Mouse (Mus musculus) brown adipose tissue, adult 24 weeks (tissue): ENCODE measurements around the gene Cnih3. TPM values are rescaled to one million over a fixed set of nuclear protein-coding genes. Genes with fewer than 3 reads are reported as not detected.

Experiments
- H3K27ac ChIP-seq: fragments of 200-500 bp; replicated peaks from 2 replicates; pipeline ENCODE4 v1.5.1; 2012; ENCODE audit warnings: low read depth, mild to moderate bottlenecking, low read length
- H3K4me1 ChIP-seq: fragments of 200-500 bp; 2 replicates; pipeline ENCODE4 v1.6.1; 2012; ENCODE audit warnings: low read length, mixed read lengths; ENCODE audit not compliant: control insufficient read depth, insufficient read depth, insufficient read length
- H3K4me3 ChIP-seq: fragments of 200-500 bp; 2 replicates; pipeline ENCODE4 v1.5.1; 2012; ENCODE audit warnings: low read depth, mild to moderate bottlenecking, low read length, moderate library complexity; ENCODE audit not compliant: insufficient read depth
- polyA plus RNA-seq: library from polyadenylated mRNA; stranded (reverse); fragments of >200 nt; gene quantifications from 2 replicates; pipeline ENCODE4 v1.2.4, GENCODE M21; 2012; ENCODE audit not compliant: missing spikeins, insufficient read depth, insufficient read length

The Cnih3 gene
- polyA plus RNA-seq, 1 experiment: not detected

- Histone ChIP-seq H3K4me3 (no peak overlapping the region), H3K4me1 (no peaks in the 10 kb centered on the region), H3K27ac (no peak overlapping the region)
These were observed 17.9 kb downstream of the Cnih3 start for GRCm38 (mm10) chr1:181370370-181370769.

- Histone ChIP-seq H3K27ac (no peak overlapping the region), H3K4me3 (no peak overlapping the region), H3K4me1 (no peaks in the 10 kb centered on the region)
These were observed 18.8 kb downstream of the Cnih3 start for GRCm38 (mm10) chr1:181371226-181371625.

- no peaks in the 10 kb centered on the region for H3K4me1 ChIP-seq
- H3K27ac ChIP-seq: no peak overlapping the region
- no peak overlapping the region for H3K4me3 ChIP-seq
These were observed 19.9 kb downstream of the Cnih3 start for GRCm38 (mm10) chr1:181372306-181372705.

- Histone ChIP-seq H3K4me3 (no peak overlapping the region), H3K4me1 (no peaks in the 10 kb centered on the region), H3K27ac (no peak overlapping the region)
These were observed 22.4 kb downstream of the Cnih3 start for GRCm38 (mm10) chr1:181374627-181375374.

GRCm38 (mm10) chr1:181376431-181376830 lies 24.0 kb downstream of the Cnih3 start:
- Histone ChIP-seq H3K4me3 (no peak overlapping the region), H3K27ac (no peak overlapping the region), H3K4me1 (no peaks in the 10 kb centered on the region)

GRCm38 (mm10) chr1:181379664-181380063 lies 27.2 kb downstream of the Cnih3 start:
- Histone ChIP-seq H3K4me1 (no peaks in the 10 kb centered on the region), H3K4me3 (no peak overlapping the region), H3K27ac (no peak overlapping the region)

GRCm38 (mm10) chr1:181381410-181382010 lies 29.1 kb downstream of the Cnih3 start:
- no peak overlapping the region for H3K4me3 ChIP-seq
- H3K4me1 ChIP-seq: no peaks in the 10 kb centered on the region
- H3K27ac ChIP-seq: no peak overlapping the region

GRCm38 (mm10) chr1:181389264-181389663 lies 36.8 kb downstream of the Cnih3 start:
- Histone ChIP-seq H3K4me1 (no peaks in the 10 kb centered on the region), H3K4me3 (no peak overlapping the region), H3K27ac (no peak overlapping the region)

- no peaks in the 10 kb centered on the region for H3K4me1 ChIP-seq
- H3K4me3 ChIP-seq: no peak overlapping the region
- no peak overlapping the region for H3K27ac ChIP-seq
These were observed 40.1 kb downstream of the Cnih3 start for GRCm38 (mm10) chr1:181392489-181392888.

- Histone ChIP-seq H3K4me1 (no peaks in the 10 kb centered on the region), H3K27ac (no peak overlapping the region), H3K4me3 (no peak overlapping the region)
These were observed 41.1 kb downstream of the Cnih3 start for GRCm38 (mm10) chr1:181393250-181394149.

- Histone ChIP-seq H3K4me3 (no peak overlapping the region), H3K27ac (no peak overlapping the region), H3K4me1 (no peaks in the 10 kb centered on the region)
These were observed 42.9 kb downstream of the Cnih3 start for GRCm38 (mm10) chr1:181395234-181395828.

- H3K27ac ChIP-seq: no peak overlapping the region
- no peaks in the 10 kb centered on the region for H3K4me1 ChIP-seq
- no peak overlapping the region for H3K4me3 ChIP-seq
These were observed 46.8 kb downstream of the Cnih3 start for GRCm38 (mm10) chr1:181399179-181399578.

GRCm38 (mm10) chr1:181403056-181403455 lies 50.6 kb downstream of the Cnih3 start:
- Histone ChIP-seq H3K27ac (no peak overlapping the region), H3K4me1 (no peaks in the 10 kb centered on the region), H3K4me3 (no peak overlapping the region)

- Histone ChIP-seq H3K27ac (no peak overlapping the region), H3K4me3 (no peak overlapping the region), H3K4me1 (no peaks in the 10 kb centered on the region)
These were observed 54.9 kb downstream of the Cnih3 start for GRCm38 (mm10) chr1:181407281-181407680.
